Mouse (Mus musculus) liver, adult 10 weeks (tissue): ENCODE results near the gene Zfand5. TPM values are rescaled to one million over a fixed set of nuclear protein-coding genes. Genes with fewer than 3 reads are reported as not detected.

Source experiments
- polyA plus RNA-seq: library from polyadenylated mRNA; stranded (reverse); fragments of 350-450 nt; fragmentation: Illumina TruSeq; extraction: RNeasy Lipid Tissue Mini Kit (QIAGEN cat#74804); gene quantifications from one replicate; pipeline ENCODE4 v1.2.3, GENCODE M21; 2014; ENCODE audit warnings: low read depth, low replicate concordance

Gene Zfand5
- polyA plus RNA-seq: 143 TPM

GRCm38 (mm10) chr19:21271741-21272654 is at the start of gene Zfand5:
Gene Zfand5 (plus strand): TSS chr19:21272278.

Other genes starting within 250 kb of the Zfand5 start
- 33.4 TPM for gene Gda, start 201.2 kb downstream of the Zfand5 start, polyA plus RNA-seq